Mouse (Mus musculus) limb, embryonic 11.5 days (tissue): ENCODE measurements around the gene Hdac11. TPM values are rescaled to one million over a fixed set of nuclear protein-coding genes. Genes with fewer than 3 reads are reported as not detected.

Experiments
- ATAC-seq: fragments of 200-750 bp; cut with Nextera tagmentation; 2 replicates; pipeline ENCODE4 v1.8.0; 2017; ENCODE audit warnings: low read depth; ENCODE audit not compliant: insufficient number of reproducible peaks, low FRiP score, low TSS enrichment
- DNase-seq: peaks from one replicate; pipeline ENCODE4 v3.0.0-alpha.2; 2015; ENCODE audit warnings: low spot score
- H3K27ac ChIP-seq: fragments of 300-500 bp; sonication (generic); replicated peaks from 2 replicates; pipeline ENCODE4 v1.5.1; 2014; ENCODE audit warnings: low read depth, mild to moderate bottlenecking, low read length
- H3K27me3 ChIP-seq: fragments of 300-500 bp; sonication (generic); 2 replicates; pipeline ENCODE4 v1.6.1; 2014; ENCODE audit warnings: mild to moderate bottlenecking, low read length, mixed read lengths; ENCODE audit not compliant: control insufficient read depth, insufficient read depth
- H3K36me3 ChIP-seq: fragments of 300-500 bp; sonication (generic); 2 replicates; pipeline ENCODE4 v1.6.1; 2014; ENCODE audit warnings: mild to moderate bottlenecking, low read length, moderate library complexity, mixed read lengths; ENCODE audit not compliant: control insufficient read depth, insufficient read depth
- H3K4me1 ChIP-seq: fragments of 300-500 bp; sonication (generic); 2 replicates; pipeline ENCODE4 v1.6.1; 2014; ENCODE audit warnings: low read length, mixed read lengths; ENCODE audit not compliant: control insufficient read depth, insufficient read depth
- H3K4me2 ChIP-seq: fragments of 300-500 bp; sonication (generic); 2 replicates; pipeline ENCODE4 v1.6.1; 2014; ENCODE audit warnings: low read depth, mild to moderate bottlenecking, moderate library complexity; ENCODE audit not compliant: severe bottlenecking
- H3K4me3 ChIP-seq: fragments of 300-500 bp; sonication (generic); 2 replicates; pipeline ENCODE4 v1.5.1; 2014; ENCODE audit warnings: low read depth, low read length
- H3K9ac ChIP-seq: fragments of 300-500 bp; sonication (generic); 2 replicates; pipeline ENCODE4 v1.6.1; 2014; ENCODE audit warnings: mild to moderate bottlenecking, low read length
- H3K9me3 ChIP-seq: fragments of 300-500 bp; sonication (generic); 2 replicates; pipeline ENCODE4 v1.6.1; 2016; ENCODE audit warnings: low read length; ENCODE audit not compliant: control insufficient read depth
- WGBS: fragments of 180-500 bp; shearing (Covaris S2); extraction: QIAGEN DNeasy Blood & Tissue Kit; methylation state at CpG from one replicate; pipeline ENCODE4 v1.1.7; 2014; 5-methylcytosine and 5-hydroxymethylcytosine counted together
- polyA plus RNA-seq: library from polyadenylated mRNA; unstranded; fragments of >200 nt; fragmentation: Nextera tagmentation; extraction: Ambion mirVana; gene quantifications from 2 replicates; pipeline ENCODE4 v1.2.1, GENCODE M21; 2014

Gene Hdac11
- polyA plus RNA-seq, 1 experiment from 2014 or later, result 13.8 TPM

DNA sequence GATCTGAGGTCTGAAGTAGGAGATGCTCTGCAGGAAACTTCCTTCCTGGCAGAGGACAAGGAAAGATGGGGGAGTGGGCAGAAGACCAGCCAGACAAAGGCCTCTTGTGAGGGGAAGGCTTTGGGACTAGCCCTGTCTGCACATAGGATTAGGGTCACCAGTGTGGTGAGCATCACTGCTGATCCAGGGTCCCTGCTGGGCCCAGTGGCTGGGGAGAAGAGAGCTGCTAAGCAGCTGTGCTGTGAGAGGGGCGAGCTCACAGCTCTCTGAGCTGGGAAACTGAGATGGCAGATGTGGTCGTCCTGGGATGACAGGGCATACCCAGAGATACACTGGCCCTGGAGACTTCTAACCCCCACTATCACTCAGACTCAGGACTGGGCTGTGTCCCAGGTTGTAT is 35.0 kb downstream of the Hdac11 start:
- ATAC-seq (no peak), DNase-seq (no peak)
- no peak overlapping the region for H3K27ac ChIP-seq
- 63% methylated on average over 2 of the region's 2 CpGs for WGBS
- H3K36me3 ChIP-seq, result no peaks in the 10 kb centered on the region
- no peak overlapping the region for H3K4me2 ChIP-seq
- H3K4me3 ChIP-seq, result no peak overlapping the region
- no peaks in the 10 kb centered on the region for H3K27me3 ChIP-seq
- no peak overlapping the region for H3K9ac ChIP-seq
- H3K4me1 ChIP-seq, result no peaks in the 10 kb centered on the region
- H3K9me3 ChIP-seq, result no peaks in the 10 kb centered on the region

DNA sequence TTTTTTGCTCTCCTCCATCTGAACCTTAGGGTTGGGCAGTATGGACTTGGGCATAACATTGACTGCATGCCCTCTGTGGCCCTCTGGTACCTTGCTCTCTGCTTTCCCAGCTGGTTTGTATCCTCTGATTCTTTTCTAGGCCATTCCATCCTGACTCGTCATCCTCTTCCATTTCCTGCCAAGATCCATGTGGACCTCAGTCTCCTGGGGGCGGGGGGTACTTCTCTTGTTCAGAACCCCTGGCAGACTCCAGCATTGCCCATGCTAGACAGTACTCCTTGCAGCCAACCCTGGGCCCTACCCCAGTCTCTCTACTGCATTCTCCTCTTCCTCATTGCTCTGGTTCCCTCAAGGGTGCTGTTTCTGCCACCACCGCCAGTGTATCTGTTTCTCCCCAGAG is 36.0 kb downstream of the Hdac11 start:
- DNase-seq (no peak), ATAC-seq (no peak)
- Histone ChIP-seq H3K27me3 (no peaks in the 10 kb centered on the region), H3K4me3 (no peak overlapping the region), H3K9ac (no peak overlapping the region), H3K9me3 (no peaks in the 10 kb centered on the region), H3K4me2 (no peak overlapping the region), H3K36me3 (no peaks in the 10 kb centered on the region), H3K4me1 (no peaks in the 10 kb centered on the region), H3K27ac (no peak overlapping the region)
- 68% methylated on average over 3 of the region's 3 CpGs for WGBS

DNA sequence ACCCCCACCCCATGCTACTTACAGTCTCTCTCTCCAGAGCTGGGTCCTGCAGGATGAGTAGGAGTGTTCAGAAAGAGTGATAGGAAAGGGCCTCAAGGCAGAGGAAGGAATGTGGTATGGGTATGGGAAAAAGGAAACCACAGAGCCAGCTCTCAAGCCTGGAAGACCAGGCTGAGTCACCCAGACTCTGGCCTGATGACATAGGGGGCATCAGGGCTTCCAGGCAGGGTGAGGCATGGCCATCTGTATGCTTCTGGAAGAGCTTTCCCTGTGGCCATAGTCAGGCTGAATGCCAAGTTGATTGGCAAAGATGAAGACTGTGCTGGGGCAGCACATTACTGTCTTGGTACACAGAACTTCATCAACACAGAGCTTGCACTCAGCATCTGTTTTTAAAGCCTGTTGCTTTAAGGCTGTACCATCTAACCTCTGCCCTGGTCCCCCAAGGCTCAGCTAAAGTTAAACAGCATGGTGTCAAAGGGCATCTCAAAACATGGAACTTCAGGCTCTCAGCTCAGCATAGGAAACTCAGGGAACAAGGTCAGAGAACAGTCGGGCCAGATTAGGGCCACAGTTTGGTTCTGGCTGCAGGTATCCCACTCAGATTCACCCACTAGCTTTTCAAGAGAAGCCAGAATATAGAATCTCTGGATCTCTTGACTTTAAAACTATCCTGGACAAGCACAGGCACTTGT is 36.5 kb downstream of the Hdac11 start:
- ATAC-seq (no peak), DNase-seq (no peak)
- H3K9me3 ChIP-seq, result no peaks in the 10 kb centered on the region
- H3K36me3 ChIP-seq, result no peaks in the 10 kb centered on the region
- H3K9ac ChIP-seq, result no peak overlapping the region
- H3K4me3 ChIP-seq, result no peak overlapping the region
- 76% methylated on average over 1 of the region's 1 CpGs for WGBS
- no peak overlapping the region for H3K4me2 ChIP-seq
- no peak overlapping the region for H3K27ac ChIP-seq
- H3K27me3 ChIP-seq, result no peaks in the 10 kb centered on the region
- H3K4me1 ChIP-seq, result no peaks in the 10 kb centered on the region

DNA sequence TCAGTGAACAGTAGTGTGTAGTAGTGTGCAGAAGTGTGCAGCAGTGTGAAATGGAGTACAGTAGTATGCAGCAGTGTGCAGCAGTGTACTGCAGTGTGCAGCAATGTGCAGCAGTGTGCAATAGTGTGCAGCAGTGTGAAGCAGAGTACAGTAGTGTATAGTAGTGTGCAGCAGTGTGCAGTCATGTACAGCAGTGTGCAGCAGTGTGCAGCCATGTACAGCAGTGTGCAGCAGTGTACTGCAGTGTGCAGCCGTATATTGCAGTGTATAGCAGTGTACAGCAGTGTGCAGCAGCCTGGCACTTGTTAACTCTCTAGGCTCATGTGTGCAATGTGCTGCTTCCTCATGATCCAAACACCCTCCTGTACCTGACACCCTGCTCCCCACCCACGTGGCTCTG is 42.0 kb downstream of the Hdac11 start:
- Histone ChIP-seq H3K27me3 (no peaks in the 10 kb centered on the region), H3K9ac (no peak overlapping the region), H3K36me3 (no peaks in the 10 kb centered on the region), H3K4me1 (peaks cover 35% of the 10 kb centered on the region), H3K4me3 (no peak overlapping the region), H3K9me3 (no peaks in the 10 kb centered on the region), H3K27ac (peak overlapping the region; percentile 38; the same call in 1 of the 2 replicates), H3K4me2 (no peak overlapping the region)
- no peak for ATAC-seq
- 57% methylated on average over 2 of the region's 2 CpGs for WGBS
- DNase-seq, result no peak

DNA sequence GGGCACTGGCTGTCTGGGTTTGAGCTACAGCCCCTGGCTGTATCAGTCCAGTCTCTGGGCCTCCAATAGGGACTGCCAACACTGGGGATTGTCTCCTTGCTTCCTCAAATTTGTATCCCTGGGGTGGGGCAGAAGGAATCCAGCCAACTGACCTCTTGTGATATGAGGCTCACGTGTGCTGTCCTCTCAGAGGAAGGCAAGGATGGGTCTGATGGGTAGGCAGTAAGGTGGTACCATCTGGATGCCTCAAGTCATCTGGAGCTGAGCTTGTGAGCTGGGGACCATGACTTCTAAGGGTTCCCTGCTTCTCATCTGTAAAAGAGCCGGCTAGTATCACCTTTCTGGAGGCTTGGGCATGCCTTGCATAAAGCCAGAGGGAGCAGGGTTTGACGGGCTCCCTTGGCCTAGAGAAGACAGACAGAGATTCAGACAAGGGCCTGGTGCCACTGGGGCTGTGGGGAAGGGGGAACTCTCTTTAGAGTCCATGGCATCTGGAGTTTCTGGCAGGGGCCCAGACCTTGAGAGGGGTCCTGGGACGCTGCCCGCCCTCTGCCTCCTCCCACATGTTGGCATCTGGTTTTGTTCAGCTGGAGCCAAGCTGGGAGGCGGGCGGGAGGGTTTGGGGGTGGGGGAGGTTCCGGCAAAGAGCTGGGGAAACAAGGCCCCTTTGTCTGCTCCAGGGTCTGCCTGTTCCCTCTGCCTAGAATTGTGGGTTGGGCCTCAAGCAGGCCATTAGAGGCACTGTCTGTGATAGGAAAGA is 44.1 kb downstream of the Hdac11 start:
- ATAC-seq (peak; percentile 84), DNase-seq (peak; percentile 86)
- Histone ChIP-seq H3K27me3 (no peaks in the 10 kb centered on the region), H3K4me2 (no peak overlapping the region), H3K9me3 (no peaks in the 10 kb centered on the region), H3K4me3 (no peak overlapping the region), H3K4me1 (peaks cover 35% of the 10 kb centered on the region), H3K9ac (peak overlapping the region; percentile 1; the same call in 1 of the 2 replicates), H3K36me3 (no peaks in the 10 kb centered on the region), H3K27ac (peak overlapping the region; percentile 94)
- WGBS, result 12% methylated on average over 8 of the region's 8 CpGs

DNA sequence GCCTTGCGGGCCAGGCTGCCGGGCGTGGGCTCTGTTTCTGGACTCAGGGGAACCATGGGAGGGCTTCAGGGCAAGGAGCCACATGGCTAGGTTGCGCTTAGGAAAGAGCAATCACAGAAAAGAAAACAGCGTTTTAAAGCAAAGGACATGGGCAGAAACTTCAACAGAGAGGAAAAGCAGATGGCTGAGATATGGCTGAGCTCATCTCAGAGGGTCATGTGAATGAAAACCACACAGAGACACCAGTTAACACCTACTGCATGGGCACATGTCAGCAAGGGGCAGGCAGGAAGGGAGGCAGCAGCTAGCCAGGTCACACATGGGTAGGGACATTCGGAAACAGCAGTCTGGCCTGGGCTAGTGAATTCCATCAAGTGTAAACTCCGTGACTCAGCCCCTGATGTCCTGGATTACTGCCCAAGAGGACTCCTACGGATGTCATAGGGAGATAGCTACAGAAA is 45.4 kb downstream of the Hdac11 start:
- H3K4me2 ChIP-seq, result no peak overlapping the region
- no peaks in the 10 kb centered on the region for H3K9me3 ChIP-seq
- peak overlapping the region; percentile 34; the same call in 1 of the 2 replicates for H3K9ac ChIP-seq
- peak overlapping the region; percentile 94; the same call in 1 of the 2 replicates for H3K27ac ChIP-seq
- DNase-seq, result no peak
- no peak for ATAC-seq
- H3K4me1 ChIP-seq, result peaks cover 35% of the 10 kb centered on the region
- 80% methylated on average over 8 of the region's 8 CpGs for WGBS
- no peaks in the 10 kb centered on the region for H3K36me3 ChIP-seq
- no peak overlapping the region for H3K4me3 ChIP-seq
- H3K27me3 ChIP-seq, result no peaks in the 10 kb centered on the region

DNA sequence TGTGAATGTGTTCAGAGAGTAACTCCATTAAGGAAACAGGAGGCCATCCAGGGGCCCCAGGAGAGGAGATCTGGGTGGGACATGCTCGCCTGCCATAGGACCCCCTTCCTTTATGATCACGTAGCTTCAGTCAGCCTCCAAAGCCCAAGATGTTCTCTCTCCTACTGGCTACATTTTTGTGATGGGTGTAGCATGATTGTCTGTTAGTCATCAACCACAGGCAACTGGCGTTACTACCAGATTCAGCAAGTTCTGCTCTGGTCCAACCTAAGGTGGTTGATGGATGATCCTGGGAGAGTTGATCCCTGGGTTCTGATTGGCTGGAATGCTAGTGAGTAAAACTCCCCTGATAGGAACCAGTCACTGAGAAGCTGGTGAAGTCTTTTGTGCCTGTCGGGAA is 46.1 kb downstream of the Hdac11 start:
- peaks cover 35% of the 10 kb centered on the region for H3K4me1 ChIP-seq

DNA sequence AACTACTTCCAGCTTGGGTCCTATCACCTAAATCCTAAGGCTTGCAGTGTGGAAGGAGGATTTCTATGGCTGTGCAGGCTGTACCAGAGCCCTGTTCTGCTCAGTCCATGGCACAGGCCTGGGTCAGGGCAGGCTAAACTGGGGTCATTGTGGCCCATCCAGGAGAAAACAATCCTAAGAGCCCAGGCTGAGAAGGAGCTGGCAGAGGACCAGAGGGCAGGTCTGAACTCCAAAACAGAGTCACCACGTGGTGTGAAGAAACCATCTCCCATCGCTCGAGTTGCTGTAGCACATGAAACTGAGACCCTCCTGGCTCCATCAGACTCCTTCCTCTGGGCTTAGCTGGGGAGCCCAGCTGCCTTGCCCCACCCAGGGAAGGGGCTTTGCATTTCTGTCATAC is 48.9 kb downstream of the Hdac11 start:
- no peak overlapping the region for H3K4me2 ChIP-seq
- peaks cover 35% of the 10 kb centered on the region for H3K4me1 ChIP-seq
- no peak overlapping the region for H3K27ac ChIP-seq
- no peak for DNase-seq
- no peak overlapping the region for H3K4me3 ChIP-seq
- no peak for ATAC-seq
- no peak overlapping the region for H3K9ac ChIP-seq
- no peaks in the 10 kb centered on the region for H3K27me3 ChIP-seq
- 81% methylated on average over 3 of the region's 3 CpGs for WGBS
- no peaks in the 10 kb centered on the region for H3K9me3 ChIP-seq
- H3K36me3 ChIP-seq, result no peaks in the 10 kb centered on the region

More for the DNA sequence above, 46.1 kb downstream of the Hdac11 start:
- Histone ChIP-seq H3K4me2 (no peak overlapping the region), H3K27ac (no peak overlapping the region), H3K36me3 (no peaks in the 10 kb centered on the region), H3K9ac (no peak overlapping the region), H3K9me3 (no peaks in the 10 kb centered on the region), H3K4me3 (no peak overlapping the region), H3K27me3 (no peaks in the 10 kb centered on the region)
- 74% methylated on average over 4 of the region's 4 CpGs for WGBS
- DNase-seq (no peak), ATAC-seq (no peak)
